Mouse (Mus musculus): ENCODE data around the gene 4930578C19Rik.
"Not testable (repeated sequence)": the region's sequence is repeated elsewhere in the genome, so short reads cannot be mapped to it uniquely, and the experiment has no call there.

The 4930578C19Rik gene

DNA sequence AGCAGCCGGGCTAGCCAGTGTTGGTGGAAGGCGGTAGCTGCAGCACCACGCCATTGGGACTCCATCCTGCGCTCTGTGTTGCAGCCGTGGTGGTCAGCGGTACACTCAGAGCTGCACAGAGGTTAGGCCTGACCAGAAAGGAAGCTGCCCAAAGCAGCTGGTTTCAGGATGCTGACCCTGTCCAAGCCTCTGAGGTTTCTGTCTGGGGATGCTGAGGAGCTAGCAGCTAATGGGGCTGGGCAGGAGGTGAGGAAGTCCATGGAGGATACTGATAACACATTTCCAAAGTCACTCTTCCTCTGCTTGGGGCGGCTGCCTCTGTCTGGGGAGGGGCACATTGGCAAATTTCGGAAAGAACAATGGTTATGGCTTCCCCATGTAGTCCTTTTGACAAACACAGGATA lies at the start of gene 4930578C19Rik:
Gene 4930578C19Rik (minus strand): TSS at position 200 of the 404 bp plus-strand sequence.
- no peak for DNase-seq (ENCODE audit: low spot score)

- DNase-seq (ENCODE audit: low spot score), result no peak
These were observed 6.5 kb upstream of the 4930578C19Rik start for GRCm38 (mm10) chrX:18467690-18468089.

GRCm38 (mm10) chrX:18462879-18463278 lies 1.7 kb upstream of the 4930578C19Rik start:
- no peak for DNase-seq (ENCODE audit: low spot score)

- no peak for DNase-seq (ENCODE audit: low spot score)
These were observed 9.6 kb downstream of the 4930578C19Rik start for GRCm38 (mm10) chrX:18451559-18451958.

DNA sequence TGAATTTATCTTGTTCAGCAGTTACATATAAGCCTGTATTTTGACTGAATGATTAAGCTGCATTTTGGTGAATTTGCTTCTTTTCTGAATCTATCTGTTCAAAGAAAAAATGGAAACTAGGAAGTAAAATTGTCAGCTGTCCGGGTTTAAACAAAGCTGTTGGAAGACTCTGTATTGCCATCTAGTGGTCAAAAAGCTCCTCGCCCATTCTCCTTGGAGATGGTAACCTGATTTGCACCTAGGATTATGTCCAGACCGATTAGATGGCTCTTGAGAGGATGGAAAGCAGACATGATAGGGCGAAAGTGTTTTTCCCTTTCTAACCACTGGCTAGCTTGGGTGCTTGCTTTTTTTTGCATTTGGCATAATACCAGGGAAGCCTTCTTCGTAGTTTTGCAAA lies 19.1 kb downstream of the 4930578C19Rik start:
- no peak for DNase-seq (ENCODE audit: low spot score)

GRCm38 (mm10) chrX:18425451-18425850 lies 35.7 kb downstream of the 4930578C19Rik start:
- DNase-seq (ENCODE audit: low spot score), result no peak

DNA sequence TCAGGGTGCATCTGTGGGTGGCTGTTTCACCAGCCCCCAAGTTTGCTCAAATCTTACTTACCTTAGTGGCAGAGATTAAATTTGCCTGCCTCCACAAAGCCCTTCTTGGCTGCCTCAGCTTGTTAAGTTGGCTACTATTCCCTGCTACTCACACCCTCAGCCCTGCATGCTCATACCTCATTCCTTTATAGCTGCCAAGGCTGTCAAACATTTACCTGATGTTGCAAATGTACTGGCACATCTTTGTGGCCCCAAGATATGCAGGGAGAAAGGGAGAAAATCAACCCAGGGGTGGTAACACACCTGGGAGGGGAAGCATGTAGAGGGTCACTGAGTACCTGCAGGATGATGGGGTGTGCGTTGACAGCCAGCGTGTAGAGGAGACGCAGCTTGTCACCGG lies 38.0 kb downstream of the 4930578C19Rik start:
- DNase-seq (ENCODE audit: low spot score), result no peak

DNA sequence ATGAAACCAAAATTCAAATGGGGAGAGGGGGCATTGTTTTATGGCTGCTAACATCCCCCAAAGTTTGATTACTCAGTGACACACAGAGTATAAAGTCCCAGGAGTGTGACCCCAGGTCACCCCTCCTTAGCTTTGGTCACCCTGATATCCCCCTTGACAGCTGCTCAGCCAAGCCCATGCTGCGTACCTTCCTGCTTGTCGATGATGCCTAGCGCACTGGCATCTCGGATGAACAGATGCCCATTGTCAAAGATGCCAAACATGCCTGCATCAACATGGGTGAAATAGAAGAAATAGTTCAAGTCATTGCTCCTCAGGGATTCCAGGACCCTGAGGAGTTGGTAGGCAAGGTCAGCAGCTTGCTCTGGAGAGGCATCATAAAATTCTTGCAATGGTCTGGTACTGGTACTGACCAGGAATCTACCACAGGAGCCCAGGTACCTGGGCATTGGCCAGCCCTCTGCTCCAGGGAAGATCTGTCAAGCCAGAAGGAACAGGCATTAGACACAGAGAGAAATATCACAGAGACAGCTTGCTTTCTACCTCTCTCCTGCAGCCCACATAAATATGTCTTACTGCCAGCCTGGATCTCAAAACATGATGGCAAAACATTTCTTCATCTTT lies 40.9 kb downstream of the 4930578C19Rik start:
- no peak for DNase-seq (ENCODE audit: low spot score)

DNA sequence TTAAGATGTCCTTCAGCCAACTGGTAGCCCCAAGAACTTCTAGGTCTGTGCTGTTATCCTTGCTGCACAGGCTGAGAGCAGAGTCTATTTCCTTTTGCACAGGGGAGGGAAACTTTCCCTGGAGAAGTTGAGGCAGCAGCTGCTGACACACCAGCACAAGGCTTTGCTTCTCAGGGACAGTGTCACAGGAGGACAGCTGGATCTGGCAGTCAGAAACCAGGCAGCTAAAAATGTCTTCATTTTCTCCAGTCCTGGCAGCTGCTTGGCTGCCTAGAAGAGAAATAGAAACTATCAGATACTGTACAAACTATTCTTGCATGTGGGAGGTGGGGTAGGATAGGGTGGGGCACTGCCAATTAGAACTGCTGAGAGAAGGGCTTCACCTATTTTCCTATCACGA lies 42.2 kb downstream of the 4930578C19Rik start:
- no peak for DNase-seq (ENCODE audit: low spot score)

DNA sequence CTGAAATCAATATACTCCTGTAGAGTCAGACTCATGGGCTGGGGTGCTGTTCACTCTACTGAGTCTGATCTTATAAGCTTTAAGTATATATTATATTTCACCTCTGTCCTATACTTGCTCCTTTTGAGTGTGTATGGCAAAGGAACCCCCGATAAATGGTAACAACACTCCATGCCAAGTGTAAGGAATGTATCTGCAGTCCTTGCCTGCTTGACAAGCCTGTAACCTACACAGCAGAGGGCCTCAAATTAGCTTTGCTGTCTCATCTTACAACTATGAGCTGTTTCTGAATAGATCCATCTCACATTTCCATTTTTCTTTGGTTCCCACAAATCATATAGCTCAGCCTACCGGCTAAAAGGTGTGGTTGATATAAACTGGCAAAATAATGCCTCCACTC lies 46.6 kb downstream of the 4930578C19Rik start:
- no peak for DNase-seq (ENCODE audit: low spot score)

DNA sequence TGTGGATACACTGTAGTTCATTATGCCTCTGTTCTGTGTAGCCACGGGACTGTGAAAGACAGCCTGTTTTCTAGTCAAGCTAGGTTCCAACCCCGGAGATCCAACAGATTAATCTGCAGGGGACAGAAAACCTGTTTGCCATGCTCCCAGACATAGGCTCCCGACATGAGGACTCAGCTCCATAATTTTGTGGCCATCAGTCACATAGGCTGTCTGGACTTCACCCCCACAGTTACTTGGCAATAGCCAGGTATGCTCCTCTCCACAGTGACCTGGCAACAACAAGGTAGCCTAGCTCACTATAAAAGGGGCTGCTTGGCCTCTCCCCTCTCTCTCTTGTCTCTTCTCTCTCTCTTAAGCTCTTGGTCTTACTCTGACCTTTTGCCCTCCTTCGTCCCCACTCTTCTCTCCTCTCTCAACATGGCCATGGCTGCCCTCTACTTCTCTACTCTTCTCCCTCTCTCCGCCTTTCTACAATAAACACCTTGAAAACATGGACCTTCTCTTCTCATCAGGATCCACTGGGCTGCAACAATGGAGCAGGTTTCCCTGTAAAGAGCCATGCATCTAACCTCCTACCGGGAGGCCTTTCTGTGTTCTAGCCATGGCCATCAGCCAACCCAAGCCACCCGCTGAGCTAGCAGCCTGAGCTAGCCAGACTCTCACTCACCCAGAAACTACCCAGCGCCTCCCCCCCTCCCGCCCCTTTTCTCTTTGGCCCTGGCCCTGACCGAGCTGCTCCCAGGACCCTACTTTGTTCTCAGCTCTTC lies 49.9 kb downstream of the 4930578C19Rik start:
- DNase-seq (ENCODE audit: low spot score), result no peak

DNA sequence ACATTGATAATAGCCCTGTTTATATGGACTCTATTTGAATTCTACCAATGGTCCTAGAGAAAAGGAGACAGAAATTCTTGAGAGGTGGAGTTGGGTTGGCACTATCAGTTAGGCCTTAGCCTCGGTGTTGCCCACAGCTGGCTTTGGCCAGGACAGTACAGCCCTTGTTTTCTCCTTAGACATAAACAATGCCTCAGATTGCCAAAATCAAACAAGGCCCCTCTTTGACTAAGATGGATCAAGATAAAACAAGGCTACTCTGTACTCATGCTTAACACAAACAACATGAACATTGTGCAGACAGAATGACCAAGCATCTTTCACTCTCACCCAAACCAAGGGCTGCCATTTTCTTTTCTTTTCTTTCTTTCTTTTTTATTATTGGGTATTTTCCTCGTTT lies 51.6 kb downstream of the 4930578C19Rik start:
- no peak for DNase-seq (ENCODE audit: low spot score)

GRCm38 (mm10) chrX:18402296-18402695 lies 58.9 kb downstream of the 4930578C19Rik start:
- DNase-seq (ENCODE audit: low spot score), result no peak

DNA sequence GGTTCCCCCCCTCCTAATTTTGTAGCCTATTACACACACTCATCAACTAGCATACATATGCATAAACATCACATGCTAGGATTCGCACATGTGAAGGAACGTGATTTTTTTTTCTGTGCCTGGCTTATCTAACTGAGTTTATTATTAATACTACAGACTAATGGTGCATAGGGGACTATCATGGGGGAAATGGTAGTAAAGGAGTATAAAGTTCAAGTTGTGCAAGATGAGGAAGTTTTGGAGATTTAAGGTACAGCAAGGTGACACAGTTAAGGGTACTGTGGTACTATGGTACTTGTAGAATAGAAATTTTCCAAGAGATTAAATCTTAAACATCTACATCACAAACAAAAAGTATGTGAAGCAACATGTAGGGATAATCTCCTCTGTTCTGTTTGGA lies 64.5 kb downstream of the 4930578C19Rik start:
- DNase-seq (ENCODE audit: low spot score), result no peak

- DNase-seq (ENCODE audit: low spot score), result not testable (repeated sequence)
These were observed 77.0 kb downstream of the 4930578C19Rik start for GRCm38 (mm10) chrX:18384181-18384580.

All from ovary, postnatal 36 days (tissue).